Mouse (Mus musculus) intestine, embryonic 14.5 days (tissue): ENCODE results near the gene Tfap2a. TPM values are rescaled to one million over a fixed set of nuclear protein-coding genes. Genes with fewer than 3 reads are reported as not detected.

Experiments used
- ATAC-seq: fragments of 200-750 bp; cut with Nextera tagmentation; replicated peaks from 2 replicates; pipeline ENCODE4 v1.8.0; 2017; ENCODE audit warnings: low read depth, moderate number of reproducible peaks, moderate TSS enrichment, moderate library complexity; ENCODE audit not compliant: low FRiP score, low TSS enrichment
- DNase-seq: peaks from one replicate; pipeline ENCODE4 v3.0.0-alpha.2; 2018; ENCODE audit warnings: low spot score
- H3K27ac ChIP-seq: fragments of 300-500 bp; sonication (generic); 2 replicates; pipeline ENCODE4 v1.5.1; 2014; ENCODE audit warnings: low read depth, mild to moderate bottlenecking, control low read depth
- H3K27me3 ChIP-seq: fragments of 300-500 bp; sonication (generic); replicated peaks from 2 replicates; pipeline ENCODE4 v1.6.1; 2014; ENCODE audit warnings: low read length, control low read depth; ENCODE audit not compliant: control insufficient read depth, insufficient read depth
- H3K36me3 ChIP-seq: fragments of 300-500 bp; sonication (generic); 2 replicates; pipeline ENCODE4 v1.6.1; 2014; ENCODE audit warnings: low read length, control low read depth; ENCODE audit not compliant: control insufficient read depth, insufficient read depth
- H3K4me1 ChIP-seq: fragments of 300-500 bp; sonication (generic); replicated peaks from 2 replicates; pipeline ENCODE4 v1.6.1; 2014; ENCODE audit warnings: low read length, control low read depth, mixed read lengths; ENCODE audit not compliant: control insufficient read depth, insufficient read depth
- H3K4me2 ChIP-seq: fragments of 300-500 bp; sonication (generic); 2 replicates; pipeline ENCODE4 v1.6.1; 2014; ENCODE audit warnings: low read length
- H3K4me3 ChIP-seq: fragments of 300-500 bp; sonication (generic); 2 replicates; pipeline ENCODE4 v1.5.1; 2014; ENCODE audit warnings: low read depth, low read length, control low read depth, mixed read lengths
- H3K9ac ChIP-seq: fragments of 300-500 bp; sonication (generic); 2 replicates; pipeline ENCODE4 v1.6.1; 2014; ENCODE audit warnings: mild to moderate bottlenecking, low read length
- H3K9me3 ChIP-seq: fragments of 300-500 bp; sonication (generic); 2 replicates; pipeline ENCODE4 v1.6.1; 2016; ENCODE audit warnings: low read length, control low read depth; ENCODE audit not compliant: control insufficient read depth
- WGBS: fragments of 180-500 bp; shearing (Covaris S2); extraction: QIAGEN DNeasy Blood & Tissue Kit; methylation state at CpG from one replicate; pipeline ENCODE4 v1.1.7; 2014; 5-methylcytosine and 5-hydroxymethylcytosine counted together
- polyA plus RNA-seq: library from polyadenylated mRNA; unstranded; fragments of >200 nt; fragmentation: Nextera tagmentation; extraction: Ambion mirVana; gene quantifications from 2 replicates; pipeline ENCODE4 v1.2.1, GENCODE M21; 2014

Tfap2a gene
- polyA plus RNA-seq, 1 experiment from 2014 or later = 0.31 TPM

DNA sequence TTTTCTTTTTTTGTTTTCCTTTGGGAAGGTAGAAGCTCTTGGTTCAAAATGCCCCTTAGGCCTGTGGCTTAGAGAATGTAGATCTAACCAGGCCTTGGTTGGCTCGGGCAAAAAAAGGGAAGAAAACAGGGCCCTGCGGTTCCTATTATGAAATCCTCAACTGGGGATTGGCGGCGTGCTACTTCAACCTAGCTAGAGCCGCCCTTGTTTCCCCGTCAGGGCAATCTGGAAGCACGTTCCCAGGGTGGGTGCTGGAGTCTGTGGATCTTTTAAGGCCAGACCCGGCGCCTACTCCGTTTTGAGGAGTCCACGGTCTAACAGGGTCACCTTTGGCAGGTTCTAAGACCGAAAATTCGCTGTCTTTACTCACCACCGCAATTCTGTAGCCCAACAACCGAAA is 1.1 kb downstream of the Tfap2a start:
- H3K9ac ChIP-seq = no peak overlapping the region
- no peak overlapping the region for H3K27ac ChIP-seq
- H3K4me3 ChIP-seq = no peak overlapping the region
- no peaks in the 10 kb centered on the region for H3K36me3 ChIP-seq
- WGBS = 8% methylated on average over 15 of the region's 15 CpGs
- no peak overlapping the region for H3K4me2 ChIP-seq
- ATAC-seq = no peak
- 0 out of 2 replicates have a peak, but pooled peaks cover 4% of the 10 kb centered on the region for H3K4me1 ChIP-seq
- no peaks in the 10 kb centered on the region for H3K9me3 ChIP-seq
- peaks cover 100% of the 10 kb centered on the region for H3K27me3 ChIP-seq
- peak; percentile 66 for DNase-seq

- 14% methylated on average over 19 of the region's 19 CpGs for WGBS
- Histone ChIP-seq H3K36me3 (no peaks in the 10 kb centered on the region), H3K4me3 (0 out of 2 replicates have a peak overlapping the region, but pooled peaks have one; percentile 0), H3K27ac (no peak overlapping the region), H3K4me1 (0 out of 2 replicates have a peak, but pooled peaks cover 8% of the 10 kb centered on the region), H3K27me3 (peaks cover 98% of the 10 kb centered on the region), H3K4me2 (no peak overlapping the region), H3K9me3 (no peaks in the 10 kb centered on the region), H3K9ac (no peak overlapping the region)
- DNase-seq (no peak), ATAC-seq (no peak)
These were observed 1.9 kb downstream of the Tfap2a start for GRCm38 (mm10) chr13:40736107-40736780.

DNA sequence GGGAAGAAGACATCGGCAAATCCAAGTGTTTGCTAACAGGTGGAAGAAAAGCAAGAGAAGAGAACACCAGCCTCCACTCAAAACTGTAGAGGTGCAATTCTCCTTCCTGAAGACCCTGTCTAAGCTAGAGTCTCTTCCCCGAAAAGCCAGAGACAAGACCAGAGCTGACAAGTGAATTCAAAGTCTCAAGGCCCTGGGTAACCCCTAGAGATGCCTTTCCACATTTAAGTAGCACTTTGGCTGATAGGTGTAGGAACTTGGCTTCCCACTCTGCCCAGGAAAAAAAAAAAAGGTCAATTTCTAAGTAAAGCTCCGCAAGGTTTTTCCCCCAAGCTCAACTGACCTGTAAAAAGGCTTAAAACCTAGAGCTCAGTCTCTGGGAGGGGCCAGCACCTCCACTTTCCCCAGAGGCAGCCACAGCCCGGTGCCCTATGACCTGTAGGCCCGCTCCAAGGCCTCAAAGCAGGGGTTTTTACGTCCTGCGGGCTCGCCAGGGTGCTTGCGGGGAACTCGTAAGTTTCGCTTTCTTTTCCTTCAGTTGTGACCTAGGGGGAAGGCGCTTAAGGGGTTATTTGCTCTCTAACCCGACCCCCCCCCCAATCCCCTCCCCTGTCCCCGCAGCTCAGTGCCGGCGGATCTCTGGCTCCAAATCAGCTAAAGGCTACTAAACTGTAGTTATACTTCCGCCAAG is 2.6 kb downstream of the Tfap2a start:
- H3K4me1 ChIP-seq = peaks cover 10% of the 10 kb centered on the region; the same call in 1 of the 2 replicates
- H3K36me3 ChIP-seq = no peaks in the 10 kb centered on the region
- peak; percentile 63 for DNase-seq
- ATAC-seq = no peak
- WGBS = 6% methylated on average over 17 of the region's 17 CpGs
- H3K4me2 ChIP-seq = no peak overlapping the region
- 0 out of 2 replicates have a peak overlapping the region, but pooled peaks have one; percentile 0 for H3K4me3 ChIP-seq
- H3K27ac ChIP-seq = no peak overlapping the region
- peaks cover 97% of the 10 kb centered on the region for H3K27me3 ChIP-seq
- H3K9ac ChIP-seq = no peak overlapping the region
- no peaks in the 10 kb centered on the region for H3K9me3 ChIP-seq

DNA sequence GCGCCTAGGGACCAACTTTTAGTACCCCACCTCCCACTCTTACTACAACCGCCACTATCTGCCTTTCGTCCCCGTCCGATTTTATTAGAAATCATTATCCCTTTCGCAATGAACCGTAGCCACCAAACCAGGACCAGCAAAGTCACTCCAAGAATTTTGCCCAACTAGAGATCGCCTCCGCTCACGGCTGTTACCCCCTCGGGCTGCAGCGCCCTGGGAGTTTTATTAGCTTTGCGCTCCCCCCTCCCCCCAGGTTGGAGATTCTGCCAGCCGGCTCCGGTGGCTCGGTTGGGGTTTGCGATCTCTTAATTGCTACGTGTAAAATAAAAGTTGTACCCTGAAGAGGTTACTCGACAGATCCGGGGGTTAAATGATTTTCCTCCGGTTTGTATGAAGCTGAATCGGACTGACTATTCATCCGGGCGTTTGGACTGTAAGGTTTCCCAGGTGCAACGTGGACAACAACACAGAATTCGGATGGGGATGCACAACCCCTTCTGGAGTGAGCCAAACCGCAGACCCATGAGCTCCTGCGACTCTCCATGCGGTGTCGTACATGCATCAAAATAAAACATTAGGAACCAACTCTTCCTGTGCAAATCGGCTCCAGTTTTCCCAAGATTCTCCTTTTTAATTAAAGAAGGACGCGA is 3.7 kb downstream of the Tfap2a start:
- no peak for ATAC-seq
- WGBS = 1% methylated on average over 33 of the region's 33 CpGs
- Histone ChIP-seq H3K9ac (no peak overlapping the region), H3K4me3 (no peak overlapping the region), H3K36me3 (no peaks in the 10 kb centered on the region), H3K4me2 (peak overlapping the region; percentile 42; the same call in 1 of the 2 replicates), H3K4me1 (peaks cover 10% of the 10 kb centered on the region; the same call in 1 of the 2 replicates), H3K27me3 (peaks cover 97% of the 10 kb centered on the region), H3K9me3 (no peaks in the 10 kb centered on the region), H3K27ac (no peak overlapping the region)
- peak; percentile 68 for DNase-seq

DNA sequence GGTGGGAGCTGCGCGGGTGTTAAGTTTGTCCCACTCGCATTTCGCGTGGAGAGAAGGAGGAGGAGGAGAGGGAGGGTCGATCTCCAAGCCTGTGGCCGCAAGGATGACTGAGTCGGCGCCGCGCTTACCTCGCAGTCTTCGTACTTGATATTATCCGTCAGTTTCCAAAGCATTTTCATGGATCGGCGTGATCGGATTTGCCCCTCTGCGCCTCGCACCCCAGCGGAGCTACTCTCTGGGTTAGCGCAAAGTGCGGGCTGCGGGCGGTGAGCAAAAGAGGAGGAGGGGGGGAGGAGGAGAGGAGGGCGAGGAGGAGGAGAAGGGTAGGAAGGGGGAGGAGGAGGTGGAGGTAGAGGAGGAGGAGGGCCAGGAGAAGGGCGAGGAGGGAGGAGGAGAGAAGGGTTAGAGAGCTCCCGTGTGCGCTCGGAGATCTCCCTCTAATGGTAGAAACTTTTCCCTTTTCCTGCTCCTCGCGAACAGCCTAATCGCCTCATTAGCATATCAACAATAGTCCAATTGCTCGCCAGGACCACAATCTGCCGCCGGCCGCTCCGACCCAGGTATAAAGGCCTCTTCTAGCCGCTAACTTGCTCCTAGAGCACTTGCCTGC is 4.5 kb downstream of the Tfap2a start:
- Histone ChIP-seq H3K4me3 (peak overlapping the region; percentile 30), H3K9ac (no peak overlapping the region), H3K4me1 (peaks cover 10% of the 10 kb centered on the region; the same call in 1 of the 2 replicates), H3K4me2 (peak overlapping the region; percentile 42), H3K27me3 (peaks cover 97% of the 10 kb centered on the region), H3K9me3 (no peaks in the 10 kb centered on the region), H3K27ac (no peak overlapping the region), H3K36me3 (no peaks in the 10 kb centered on the region)
- no peak for ATAC-seq
- DNase-seq = peak; percentile 76
- WGBS = under 1% methylated on average over 34 of the region's 38 CpGs

DNA sequence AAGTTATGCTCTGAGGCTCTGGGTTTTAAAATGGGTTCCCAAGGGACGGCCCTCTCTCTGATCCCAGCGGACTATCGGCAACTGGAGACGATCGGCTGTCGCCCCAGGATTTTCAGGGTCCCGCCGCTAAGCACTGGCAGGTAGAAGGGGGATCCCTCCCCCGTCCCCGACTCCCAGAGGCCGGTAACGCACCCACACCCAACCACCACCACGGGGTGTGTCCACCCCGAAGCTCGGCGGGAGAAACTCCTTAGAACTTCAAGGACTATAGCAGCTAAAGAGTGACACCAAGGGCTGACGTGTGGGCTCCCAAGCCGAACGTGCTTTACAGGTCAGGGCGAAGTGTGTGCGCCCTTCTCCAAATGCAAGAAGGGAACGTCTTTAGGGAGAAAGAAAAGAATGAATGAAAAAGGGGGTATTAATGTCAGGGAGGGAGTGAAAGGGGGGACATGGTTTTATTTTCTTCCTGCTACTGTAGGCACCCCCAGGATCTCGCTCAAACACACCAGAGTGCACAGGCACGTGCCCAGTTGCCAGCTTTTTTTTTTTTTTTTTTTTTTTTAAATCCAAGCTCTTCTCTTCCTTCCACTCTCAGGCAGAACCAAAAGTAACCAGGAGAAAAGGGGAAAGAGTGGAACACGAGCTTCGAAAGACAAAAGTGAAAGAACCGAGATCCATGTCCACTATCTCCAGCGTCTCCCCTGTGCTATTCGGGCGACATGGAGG is 5.2 kb downstream of the Tfap2a start:
- no peak for ATAC-seq
- DNase-seq = peak; percentile 70
- peaks cover 97% of the 10 kb centered on the region for H3K27me3 ChIP-seq
- H3K4me2 ChIP-seq = peak overlapping the region; percentile 42
- H3K4me3 ChIP-seq = peak overlapping the region; percentile 30
- H3K36me3 ChIP-seq = no peaks in the 10 kb centered on the region
- H3K4me1 ChIP-seq = peaks cover 10% of the 10 kb centered on the region; the same call in 1 of the 2 replicates
- no peaks in the 10 kb centered on the region for H3K9me3 ChIP-seq
- H3K9ac ChIP-seq = no peak overlapping the region
- WGBS = under 1% methylated on average over 30 of the region's 30 CpGs
- no peak overlapping the region for H3K27ac ChIP-seq

- 0% methylated on average over 11 of the region's 11 CpGs for WGBS
- Histone ChIP-seq H3K4me3 (peak overlapping the region; percentile 45; the same call in 1 of the 2 replicates), H3K27me3 (peaks cover 96% of the 10 kb centered on the region), H3K9ac (no peak overlapping the region), H3K27ac (no peak overlapping the region), H3K9me3 (no peaks in the 10 kb centered on the region), H3K4me1 (peaks cover 10% of the 10 kb centered on the region; the same call in 1 of the 2 replicates), H3K4me2 (0 out of 2 replicates have a peak overlapping the region, but pooled peaks have one; percentile 64), H3K36me3 (no peaks in the 10 kb centered on the region)
- DNase-seq = no peak
- ATAC-seq = no peak
These were observed 6.1 kb downstream of the Tfap2a start for GRCm38 (mm10) chr13:40732085-40732484.
